Mouse (Mus musculus): ENCODE results near the gene Mxi1.

The Mxi1 gene

GRCm38 (mm10) chr19:53309631-53310030 is 687 bp upstream of the Mxi1 start:
- no peak for TF ChIP-seq POU5F1 (IDR thresholded peaks at IDR 0.05; ENCODE audit: borderline replicate concordance, low read length)
- TF ChIP-seq CTCF (conservative IDR thresholded peaks at IDR 0.05; ENCODE audit: low read length) = no peak
- peaks cover 58% of the 10 kb centered on the region for H3K4me1 ChIP-seq (replicated peaks; ENCODE audit: low read depth, low read length)
- H3K36me3 ChIP-seq (ENCODE audit: insufficient read depth, low read length) = no peaks in the 10 kb centered on the region
- peak overlapping the region; percentile 87 for H3K4me3 ChIP-seq (replicated peaks; ENCODE audit: low read length)
- peaks cover 64% of the 10 kb centered on the region for H3K27me3 ChIP-seq (ENCODE audit: insufficient read depth, low read length)
- no peaks in the 10 kb centered on the region for H3K9me3 ChIP-seq (ENCODE audit: low read length)

- H3K4me3 ChIP-seq (replicated peaks; ENCODE audit: low read length) = peak overlapping the region; percentile 87
- H3K4me1 ChIP-seq (replicated peaks; ENCODE audit: low read depth, low read length) = peaks cover 61% of the 10 kb centered on the region
- peaks cover 53% of the 10 kb centered on the region for H3K27me3 ChIP-seq (ENCODE audit: insufficient read depth, low read length)
- no peak for TF ChIP-seq CTCF (conservative IDR thresholded peaks at IDR 0.05; ENCODE audit: low read length)
- TF ChIP-seq NANOG (IDR thresholded peaks at IDR 0.05; ENCODE audit: borderline replicate concordance, low read length) = no peak
- TF ChIP-seq POU5F1 (IDR thresholded peaks at IDR 0.05; ENCODE audit: borderline replicate concordance, low read length) = no peak
- H3K36me3 ChIP-seq (ENCODE audit: insufficient read depth, low read length) = no peaks in the 10 kb centered on the region
- no peaks in the 10 kb centered on the region for H3K9me3 ChIP-seq (ENCODE audit: low read length)
Measured at GRCm38 (mm10) chr19:53310771-53311523, 629 bp downstream of the Mxi1 start.

DNA sequence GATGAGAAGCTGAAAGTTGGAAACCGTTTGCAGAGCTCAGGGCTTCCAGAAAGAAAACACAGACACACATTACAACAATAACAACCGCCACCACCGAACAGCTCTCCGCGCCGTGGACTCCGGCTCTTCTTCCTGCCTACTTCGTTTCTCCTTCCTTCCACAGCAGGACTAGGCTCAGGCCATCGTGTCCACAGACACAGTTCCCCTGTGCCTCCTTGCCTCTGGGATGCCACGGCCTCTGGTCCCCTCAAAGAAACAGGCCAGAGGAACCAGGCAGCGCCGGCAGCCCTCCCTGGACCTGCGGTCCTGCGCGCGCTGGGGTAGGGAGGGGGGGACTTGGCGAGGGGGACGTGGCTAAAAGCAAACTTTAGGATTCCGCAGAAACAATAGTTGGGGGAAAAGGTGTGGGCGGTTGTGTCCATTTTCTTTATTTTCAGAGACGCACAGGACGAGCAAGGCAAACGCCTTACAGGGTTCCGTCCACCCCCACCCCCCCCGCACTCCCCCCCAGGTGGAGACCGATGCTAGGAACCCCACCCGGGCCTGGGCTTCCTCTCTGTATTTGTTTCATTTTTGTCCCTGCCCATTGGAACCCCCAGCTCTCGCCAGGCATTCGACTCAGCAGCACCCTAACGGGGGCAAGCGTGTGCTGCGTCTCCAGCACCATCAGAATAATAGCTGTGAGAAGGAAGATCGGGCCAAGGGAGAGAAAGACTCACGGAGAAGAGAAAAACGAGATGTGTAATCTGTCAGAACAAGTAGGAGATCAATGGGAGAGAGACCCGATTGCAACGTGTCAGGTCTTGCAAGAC is 1.4 kb downstream of the Mxi1 start:
- Histone ChIP-seq H3K36me3 (ENCODE audit: insufficient read depth, low read length) (no peaks in the 10 kb centered on the region), H3K9me3 (ENCODE audit: low read length) (no peaks in the 10 kb centered on the region), H3K4me3 (replicated peaks; ENCODE audit: low read length) (peak overlapping the region; percentile 87), H3K4me1 (replicated peaks; ENCODE audit: low read depth, low read length) (peaks cover 60% of the 10 kb centered on the region), H3K27me3 (ENCODE audit: insufficient read depth, low read length) (peaks cover 48% of the 10 kb centered on the region)
- TF ChIP-seq NANOG (IDR thresholded peaks at IDR 0.05; ENCODE audit: borderline replicate concordance, low read length) = no peak
- TF ChIP-seq POU5F1 (IDR thresholded peaks at IDR 0.05; ENCODE audit: borderline replicate concordance, low read length) = no peak
- TF ChIP-seq CTCF (conservative IDR thresholded peaks at IDR 0.05; ENCODE audit: low read length) = no peak

DNA sequence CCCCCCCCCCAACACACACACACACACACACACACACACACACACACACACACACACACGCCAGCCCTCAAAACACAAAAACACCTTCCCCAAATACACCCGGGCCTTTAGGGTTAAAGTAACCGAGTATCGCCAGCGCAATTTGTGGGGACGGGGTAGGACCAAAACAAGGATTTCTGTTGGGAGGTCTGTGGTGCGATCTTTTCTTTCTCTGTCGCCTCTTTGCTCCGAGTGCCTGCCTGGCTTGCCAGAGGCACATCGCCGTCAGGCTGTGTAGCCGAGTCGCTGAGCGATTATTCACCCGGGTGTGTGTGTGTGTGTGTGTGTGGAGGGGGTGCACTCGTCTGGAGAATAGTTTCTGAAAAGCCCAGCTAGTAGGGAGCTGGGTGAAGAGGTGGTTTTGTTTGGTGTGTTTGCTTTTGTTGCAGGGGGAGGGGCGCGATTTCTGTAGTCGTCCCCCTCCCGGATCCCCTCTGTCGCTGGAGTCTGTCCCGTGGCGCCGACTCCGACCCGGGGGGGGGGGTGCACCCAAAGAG is 2.1 kb downstream of the Mxi1 start:
- Histone ChIP-seq H3K4me1 (replicated peaks; ENCODE audit: low read depth, low read length) (peaks cover 59% of the 10 kb centered on the region), H3K4me3 (replicated peaks; ENCODE audit: low read length) (peak overlapping the region; percentile 84), H3K9me3 (ENCODE audit: low read length) (no peaks in the 10 kb centered on the region), H3K36me3 (ENCODE audit: insufficient read depth, low read length) (no peaks in the 10 kb centered on the region), H3K27me3 (ENCODE audit: insufficient read depth, low read length) (peaks cover 42% of the 10 kb centered on the region)
- TF ChIP-seq CTCF (conservative IDR thresholded peaks at IDR 0.05; ENCODE audit: low read length) = no peak
- TF ChIP-seq NANOG (IDR thresholded peaks at IDR 0.05; ENCODE audit: borderline replicate concordance, low read length) = no peak
- no peak for TF ChIP-seq POU5F1 (IDR thresholded peaks at IDR 0.05; ENCODE audit: borderline replicate concordance, low read length)

DNA sequence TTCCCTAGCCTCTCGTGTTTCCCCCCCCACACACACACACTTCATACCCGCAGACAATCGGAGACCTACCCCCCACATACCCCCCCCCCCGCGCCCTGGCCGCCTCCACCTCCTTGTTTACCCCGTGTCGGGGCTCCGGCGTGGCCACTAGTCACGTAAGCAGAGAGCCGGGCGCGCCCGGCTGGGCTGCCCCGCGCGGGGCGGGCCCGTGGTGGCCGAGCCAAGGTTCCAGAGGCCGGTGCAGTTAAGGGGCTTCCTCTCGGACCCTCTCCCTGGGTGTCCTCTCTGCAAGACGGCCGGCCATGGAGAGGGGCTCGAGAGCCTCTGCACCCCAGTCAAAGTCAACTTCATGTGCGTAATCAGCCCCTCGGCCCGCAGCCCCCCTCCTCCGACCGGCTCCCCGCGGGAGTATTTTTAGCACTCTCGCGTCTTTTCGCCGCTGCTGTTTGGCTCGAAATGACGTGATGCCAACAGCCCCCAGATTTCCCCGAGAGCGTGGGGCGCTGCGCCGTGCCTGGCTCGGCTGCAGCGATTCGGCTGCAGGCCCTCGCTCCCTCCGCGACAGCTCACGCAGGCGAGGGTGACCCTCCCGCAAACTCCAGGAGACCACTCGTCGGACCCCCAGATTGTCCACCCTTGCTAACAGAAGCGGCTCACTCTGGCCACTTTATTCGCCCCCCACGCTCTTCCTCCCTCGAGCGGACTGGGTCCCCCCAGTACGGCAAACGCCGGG is 2.8 kb downstream of the Mxi1 start:
- peaks cover 62% of the 10 kb centered on the region for H3K4me1 ChIP-seq (replicated peaks; ENCODE audit: low read depth, low read length)
- H3K27me3 ChIP-seq (ENCODE audit: insufficient read depth, low read length) = peaks cover 35% of the 10 kb centered on the region
- no peaks in the 10 kb centered on the region for H3K9me3 ChIP-seq (ENCODE audit: low read length)
- TF ChIP-seq POU5F1 (IDR thresholded peaks at IDR 0.05; ENCODE audit: borderline replicate concordance, low read length) (no peak), NANOG (IDR thresholded peaks at IDR 0.05; ENCODE audit: borderline replicate concordance, low read length) (no peak), CTCF (conservative IDR thresholded peaks at IDR 0.05; ENCODE audit: low read length) (no peak)
- H3K36me3 ChIP-seq (ENCODE audit: insufficient read depth, low read length) = no peaks in the 10 kb centered on the region
- peak overlapping the region; percentile 84 for H3K4me3 ChIP-seq (replicated peaks; ENCODE audit: low read length)

- Histone ChIP-seq H3K27me3 (ENCODE audit: insufficient read depth, low read length) (peaks cover 29% of the 10 kb centered on the region), H3K4me1 (replicated peaks; ENCODE audit: low read depth, low read length) (peaks cover 70% of the 10 kb centered on the region), H3K4me3 (replicated peaks; ENCODE audit: low read length) (peak overlapping the region; percentile 84), H3K36me3 (ENCODE audit: insufficient read depth, low read length) (no peaks in the 10 kb centered on the region), H3K9me3 (ENCODE audit: low read length) (no peaks in the 10 kb centered on the region)
- TF ChIP-seq POU5F1 (IDR thresholded peaks at IDR 0.05; ENCODE audit: borderline replicate concordance, low read length) = no peak
- no peak for TF ChIP-seq CTCF (conservative IDR thresholded peaks at IDR 0.05; ENCODE audit: low read length)
- no peak for TF ChIP-seq NANOG (IDR thresholded peaks at IDR 0.05; ENCODE audit: borderline replicate concordance, low read length)
Measured at GRCm38 (mm10) chr19:53313684-53314443, 3.5 kb downstream of the Mxi1 start.

GRCm38 (mm10) chr19:53314530-53315208 is 4.4 kb downstream of the Mxi1 start:
- H3K9me3 ChIP-seq (ENCODE audit: low read length) = no peaks in the 10 kb centered on the region
- peaks cover 27% of the 10 kb centered on the region for H3K27me3 ChIP-seq (ENCODE audit: insufficient read depth, low read length)
- peak overlapping the region; percentile 51 for H3K4me3 ChIP-seq (replicated peaks; ENCODE audit: low read length)
- no peaks in the 10 kb centered on the region for H3K36me3 ChIP-seq (ENCODE audit: insufficient read depth, low read length)
- TF ChIP-seq POU5F1 (IDR thresholded peaks at IDR 0.05; ENCODE audit: borderline replicate concordance, low read length) = no peak
- TF ChIP-seq CTCF (conservative IDR thresholded peaks at IDR 0.05; ENCODE audit: low read length) = no peak
- TF ChIP-seq NANOG (IDR thresholded peaks at IDR 0.05; ENCODE audit: borderline replicate concordance, low read length) = no peak
- H3K4me1 ChIP-seq (replicated peaks; ENCODE audit: low read depth, low read length) = peaks cover 67% of the 10 kb centered on the region
